Mouse (Mus musculus) left cerebral cortex, postnatal 4 days (tissue): ENCODE measurements around the gene Gabbr2. TPM values are rescaled to one million over a fixed set of nuclear protein-coding genes. Genes with fewer than 3 reads are reported as not detected.

Experiments
- DNase-seq: peaks from one replicate; pipeline ENCODE4 v3.0.0-alpha.2; 2022
- intact Hi-C: fragments of 180-260 bp; cut with DNase I; formaldehyde crosslinking; loops from one replicate; pipeline ENCODE4 v1.15.1; 2025
- total RNA-seq, 2 experiments: library from RNA; stranded (reverse); gene quantifications; 2 replicates each; pipeline ENCODE4 v1.2.3; 2021

The Gabbr2 gene
- total RNA-seq, 2 experiments from 2014 or later, result 134 to 144 TPM

DNA sequence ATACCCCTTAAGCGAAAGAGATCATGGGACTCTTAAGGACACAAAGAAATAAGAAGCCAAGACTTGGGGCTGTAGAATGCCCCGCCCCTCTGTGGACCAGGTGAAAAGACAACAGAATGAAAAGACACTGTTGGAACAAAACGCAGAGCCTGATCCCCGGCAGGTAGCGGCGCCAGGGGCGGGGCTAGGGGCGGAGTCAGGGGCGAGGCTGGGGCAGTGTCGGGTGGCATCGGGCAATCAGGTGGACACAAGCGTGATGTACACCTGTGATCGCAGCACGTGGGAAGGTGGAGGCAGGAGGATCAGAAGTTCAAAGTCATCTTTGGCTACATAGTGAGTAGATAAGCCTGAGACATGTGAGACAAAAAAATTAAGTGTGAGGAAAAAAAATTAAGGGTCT is 217.0 kb downstream of the Gabbr2 start:
- intact Hi-C loops, result no loop called here
- no peak for DNase-seq

DNA sequence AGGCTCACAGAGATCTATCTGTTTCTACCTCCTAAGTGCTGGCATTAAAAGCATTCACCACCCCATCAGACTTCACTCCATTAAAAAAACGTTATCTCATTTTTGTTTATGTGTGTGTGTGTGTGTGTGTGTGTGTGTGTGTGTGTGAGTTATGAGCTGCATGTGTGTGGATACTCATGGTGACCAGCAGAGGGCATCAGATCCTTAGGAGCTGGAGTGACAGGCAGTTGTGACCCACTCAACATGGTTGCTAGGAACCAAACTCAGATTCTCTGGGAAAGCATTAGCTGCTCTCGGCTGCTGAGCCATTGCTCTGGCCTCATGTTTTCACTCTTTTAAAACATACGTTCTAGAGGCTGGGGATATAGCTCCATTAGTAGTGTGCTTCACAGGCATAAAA is 218.4 kb downstream of the Gabbr2 start:
- DNase-seq, result no peak
- intact Hi-C loops, result no loop called here

DNA sequence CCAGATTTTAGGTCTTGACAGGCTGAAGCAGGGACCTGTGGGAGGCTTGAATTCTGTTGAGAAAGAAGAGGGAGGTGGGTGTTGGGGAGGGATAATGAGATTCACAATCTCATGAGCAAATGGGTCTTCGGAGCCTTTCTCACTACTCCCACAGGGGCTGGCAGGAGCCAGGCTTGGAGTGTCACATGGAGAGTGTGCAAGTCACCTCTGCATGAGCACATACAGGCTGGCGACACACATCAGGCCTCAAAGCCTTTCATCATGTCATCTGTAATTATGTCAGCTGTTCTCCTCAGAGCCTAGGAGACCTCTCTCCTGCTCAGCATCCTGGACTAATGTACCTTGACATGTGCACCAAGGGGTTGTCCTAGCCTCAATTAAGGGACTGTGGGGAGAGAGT is 219.1 kb downstream of the Gabbr2 start:
- no peak for DNase-seq
- intact Hi-C loops, result no loop called here

DNA sequence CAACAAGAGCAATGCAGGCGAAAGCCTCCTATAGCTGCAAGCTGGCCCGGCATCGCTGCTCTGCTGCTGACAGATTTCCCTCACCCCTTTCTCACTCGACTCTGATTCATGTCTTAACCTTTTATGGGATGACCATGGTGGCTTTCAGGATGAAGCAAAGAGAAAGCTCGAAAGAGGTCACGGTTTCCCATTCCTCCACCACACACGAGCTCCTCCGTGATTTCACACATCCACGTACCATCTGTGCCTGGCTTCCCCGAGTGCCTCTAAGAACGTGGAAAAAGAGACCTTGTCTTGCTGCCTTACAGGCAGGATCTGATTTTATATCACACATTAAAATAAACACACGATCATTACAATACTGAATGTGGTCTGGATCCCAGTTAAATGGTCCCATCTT is 220.6 kb downstream of the Gabbr2 start:
- no peak for DNase-seq
- intact Hi-C loops, result no loop called here

DNA sequence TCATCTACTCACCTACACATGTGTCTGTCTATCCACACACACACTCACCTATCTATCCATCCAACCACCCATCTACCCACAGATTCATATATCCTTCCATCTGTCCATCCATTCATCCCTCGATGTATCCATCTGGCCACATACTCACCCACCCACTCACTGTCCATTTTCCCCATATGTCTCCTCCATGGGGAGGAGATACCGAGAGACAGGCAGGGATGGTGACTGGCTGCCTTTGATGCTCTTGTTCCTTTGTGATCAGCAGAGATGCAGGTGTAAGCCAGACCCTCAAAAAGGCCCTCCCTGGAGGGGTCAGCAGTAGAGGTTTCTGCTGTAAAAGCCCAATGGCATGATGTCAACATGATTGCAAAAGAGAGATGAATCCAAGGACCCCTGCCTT is 221.0 kb downstream of the Gabbr2 start:
- DNase-seq, result no peak
- intact Hi-C loops, result no loop called here

DNA sequence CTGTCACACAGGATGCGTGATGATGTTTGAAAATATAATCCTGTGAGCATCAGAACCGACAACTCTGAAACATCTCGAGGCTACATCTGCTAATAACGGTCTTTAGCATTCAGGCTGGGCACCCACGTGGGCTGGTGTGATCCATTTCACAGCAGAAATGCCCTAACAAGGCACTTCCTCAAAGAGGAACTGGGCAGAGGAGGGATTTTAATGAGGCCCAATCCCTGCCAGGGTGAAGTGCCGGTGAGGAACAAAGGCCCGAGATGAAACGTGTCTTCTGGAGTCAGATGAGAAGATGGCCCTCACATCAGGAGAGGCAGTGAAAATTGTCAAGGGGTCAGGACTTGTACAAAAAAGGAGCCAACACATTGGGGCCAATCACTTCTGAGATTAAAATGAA is 221.6 kb downstream of the Gabbr2 start:
- intact Hi-C loops, result no loop called here
- DNase-seq, result no peak

DNA sequence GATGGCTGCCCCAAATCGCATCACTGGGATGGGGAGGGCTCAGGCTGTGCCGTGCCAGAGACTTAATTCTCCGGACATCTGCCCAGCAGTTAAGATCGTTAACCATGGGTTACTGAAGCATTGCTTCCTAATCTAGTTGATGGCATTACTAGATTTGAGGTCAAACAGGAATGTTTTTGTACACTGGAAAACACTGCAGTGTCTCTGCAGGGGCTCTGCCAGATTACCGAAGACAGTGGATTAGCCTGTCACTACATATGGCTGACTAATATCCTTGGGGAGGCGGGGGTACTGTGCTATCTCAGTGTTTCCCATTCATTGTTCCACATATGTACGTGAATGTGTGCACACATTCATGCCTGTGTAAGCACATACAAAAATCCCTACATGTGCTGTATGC is 225.3 kb downstream of the Gabbr2 start:
- intact Hi-C loops, result no loop called here
- no peak for DNase-seq

DNA sequence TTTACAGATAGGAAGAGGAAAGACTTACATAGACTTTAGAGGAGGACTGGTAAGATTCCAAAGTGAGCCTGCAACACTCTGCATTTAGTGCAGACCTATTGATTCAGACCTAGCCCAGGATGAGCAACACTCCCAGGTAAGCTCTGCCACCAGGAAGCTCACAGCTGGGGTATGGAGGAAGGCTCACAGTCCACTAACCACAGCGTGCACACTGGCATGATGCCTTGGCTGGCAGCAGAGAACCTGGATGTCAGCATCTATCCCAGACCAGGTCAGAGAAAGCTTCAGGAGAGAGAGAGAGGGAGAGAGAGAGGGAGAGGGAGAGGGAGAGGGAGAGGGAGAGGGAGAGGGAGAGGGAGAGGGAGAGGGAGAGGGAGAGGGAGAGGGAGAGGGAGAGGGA is 231.8 kb downstream of the Gabbr2 start:
- no peak for DNase-seq

DNA sequence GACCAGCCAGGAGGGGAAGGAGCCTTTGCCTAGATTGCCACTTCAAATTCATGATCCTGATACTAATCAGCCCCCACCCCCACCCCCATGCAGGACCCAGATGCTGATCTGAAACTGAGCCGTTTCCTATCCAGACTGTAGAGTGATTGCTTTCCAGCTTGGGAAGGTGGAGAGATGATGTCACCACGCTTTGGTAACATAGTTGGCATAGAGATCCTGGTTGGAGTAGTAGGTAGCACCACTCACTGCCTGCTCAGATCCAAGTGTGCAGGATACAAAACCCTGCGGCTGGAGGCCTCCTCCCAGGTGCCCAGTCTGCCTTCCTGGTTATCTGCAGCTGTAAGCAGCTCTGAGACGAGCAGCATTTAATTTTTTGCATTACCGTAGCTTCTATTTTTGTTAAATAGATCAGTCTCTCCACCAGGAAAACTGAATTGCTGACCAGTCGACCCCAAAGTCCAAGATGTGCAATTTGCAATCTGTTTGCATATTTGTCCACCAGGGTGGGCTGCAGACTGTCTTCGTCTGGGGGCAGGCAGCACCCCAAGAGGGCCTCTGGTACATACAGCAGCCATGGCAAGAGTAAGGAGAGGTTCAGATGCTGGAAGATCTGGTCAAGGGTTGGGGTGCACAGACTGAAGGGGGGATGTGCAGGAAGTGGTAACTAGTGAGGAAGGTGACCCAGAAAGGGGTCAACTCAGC is 233.2 kb downstream of the Gabbr2 start:
- DNase-seq, result no peak
- intact Hi-C loops, result no loop called here

More for the DNA sequence above, 231.8 kb downstream of the Gabbr2 start:
- intact Hi-C loops, result no loop called here

DNA sequence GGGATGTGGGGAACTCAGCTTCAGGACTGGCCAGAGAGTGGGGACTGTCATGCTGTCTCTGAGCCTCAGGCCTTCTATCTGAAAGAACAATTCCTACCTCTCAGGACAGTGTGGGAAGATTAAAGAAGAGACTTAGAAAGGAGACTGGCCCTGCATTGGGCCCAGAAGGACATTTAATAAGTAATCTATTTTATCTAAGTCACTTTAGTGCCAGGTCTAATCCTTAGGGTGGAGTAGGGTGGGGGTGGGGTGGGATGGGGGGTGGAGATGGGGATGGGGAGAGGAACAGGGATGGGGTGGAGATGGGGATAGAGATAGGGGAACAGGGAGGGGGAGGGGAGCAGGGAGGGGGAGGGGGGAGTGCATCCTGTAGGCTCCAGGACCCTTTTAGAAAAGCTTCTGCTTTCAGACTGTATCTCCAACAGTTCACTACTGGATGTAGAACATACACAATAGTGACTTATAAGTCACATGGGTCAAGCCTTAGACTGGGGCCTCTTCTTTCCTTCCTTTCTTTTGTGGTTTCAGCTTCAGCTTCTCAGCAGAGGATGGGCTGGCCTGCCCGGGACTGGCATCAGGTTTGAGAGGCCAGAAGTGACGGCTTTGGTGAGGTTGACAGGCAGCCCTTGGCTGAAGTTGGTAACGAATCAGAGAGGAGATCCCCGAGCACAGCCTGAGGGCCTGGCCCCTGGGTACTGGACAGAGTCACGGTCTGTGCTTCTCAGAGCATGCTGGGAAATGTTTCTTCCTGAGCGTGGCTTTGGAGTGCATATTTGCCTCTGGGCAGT is 237.1 kb downstream of the Gabbr2 start:
- no peak for DNase-seq
- intact Hi-C loops, result no loop called here

DNA sequence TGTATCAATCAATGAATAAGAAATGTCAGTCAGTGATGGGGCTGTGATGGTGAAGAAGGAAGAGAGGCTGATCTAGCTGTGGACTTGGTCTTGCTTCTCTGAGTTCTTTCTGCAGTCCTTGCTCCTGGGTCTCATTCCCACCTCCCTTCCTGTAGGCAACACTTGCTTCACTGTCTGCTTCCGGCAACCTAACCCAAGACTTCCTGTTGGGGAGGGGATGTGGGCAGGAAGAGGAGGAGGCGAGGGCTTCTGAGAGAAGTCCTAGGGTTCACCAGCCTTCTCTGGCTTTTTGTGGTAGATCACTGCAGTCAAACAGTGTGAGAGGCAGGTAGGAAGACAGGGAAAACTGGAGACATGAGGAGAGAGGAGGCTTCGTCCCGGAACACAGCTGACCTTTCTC is 239.4 kb downstream of the Gabbr2 start:
- DNase-seq, result no peak
- intact Hi-C loops, result no loop called here

DNA sequence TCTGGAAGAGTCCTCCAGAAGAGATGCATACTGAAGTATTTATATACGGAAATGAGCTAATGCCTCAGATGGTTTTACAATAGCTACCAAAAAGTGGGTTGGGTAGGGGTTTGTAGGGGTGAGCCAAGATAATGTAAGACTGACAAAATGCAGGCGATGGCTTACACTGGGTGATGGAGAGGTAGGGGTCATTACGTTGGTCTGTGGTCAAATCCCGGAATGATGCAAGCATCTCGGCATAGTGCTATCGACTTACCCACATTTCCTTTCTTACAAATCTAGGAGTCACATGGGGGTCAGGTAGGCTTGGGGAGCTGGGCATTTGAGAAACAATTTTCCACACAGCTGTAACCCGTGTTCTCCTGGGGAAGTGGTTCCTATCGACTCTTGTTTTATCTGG is 242.7 kb downstream of the Gabbr2 start:
- no peak for DNase-seq
- intact Hi-C loops, result no loop called here

DNA sequence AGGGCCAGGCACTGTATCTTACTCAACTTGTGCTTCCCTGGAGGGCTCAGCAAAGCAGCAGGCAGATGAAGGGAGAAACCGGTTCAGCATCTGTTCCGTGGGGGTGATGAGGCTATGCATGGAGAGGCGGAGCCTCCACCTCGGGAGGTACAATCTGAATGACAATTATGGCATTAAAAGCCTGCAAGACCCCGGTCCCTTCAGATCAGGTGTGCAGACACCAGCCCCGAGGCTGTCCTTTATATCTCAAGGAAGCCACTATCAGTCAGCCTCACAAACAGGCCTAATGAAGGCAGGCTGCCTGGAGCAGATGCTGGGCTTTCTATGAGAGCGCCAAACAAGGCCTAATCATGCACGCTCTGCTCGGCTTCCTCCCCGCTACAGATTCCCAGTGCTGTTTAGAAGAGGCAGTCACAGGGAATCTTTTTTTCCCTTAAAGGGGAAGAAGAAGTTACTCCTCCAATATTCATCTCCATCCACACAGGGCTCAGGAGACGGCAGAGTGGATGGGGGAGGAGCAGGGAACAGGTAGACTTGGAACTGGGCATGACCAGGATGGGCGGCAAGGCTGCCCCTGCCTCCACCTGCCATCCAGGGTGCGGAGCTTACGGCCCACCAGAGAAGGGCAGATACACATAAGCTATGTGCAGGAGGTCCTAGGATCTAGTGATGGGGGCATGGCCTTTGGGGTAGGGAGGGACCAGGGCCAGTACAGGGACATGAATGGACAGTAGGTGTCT is 244.5 kb downstream of the Gabbr2 start:
- no peak for DNase-seq

DNA sequence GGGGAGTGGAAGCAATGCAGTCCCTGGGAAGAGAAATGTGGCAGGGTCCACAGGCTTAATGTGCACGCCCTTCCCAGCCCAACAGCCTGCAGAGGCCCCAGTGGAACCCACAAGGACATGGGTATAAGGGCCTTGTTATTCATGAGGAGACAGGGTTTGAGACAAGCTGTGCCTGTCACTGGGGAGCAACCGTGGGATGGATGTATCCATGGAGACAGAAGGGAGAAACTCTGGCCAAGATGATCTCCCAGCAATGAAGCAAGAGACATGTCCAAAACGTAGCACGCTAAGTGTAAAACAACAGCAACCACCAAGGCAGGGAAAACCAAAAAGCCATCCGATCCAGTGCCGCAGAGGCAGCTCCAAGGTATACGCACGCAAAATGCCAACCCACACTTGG is 246.1 kb downstream of the Gabbr2 start:
- no peak for DNase-seq
- intact Hi-C loops, result no loop called here

More for the DNA sequence above, 244.5 kb downstream of the Gabbr2 start:
- intact Hi-C loops, result no loop called here

DNA sequence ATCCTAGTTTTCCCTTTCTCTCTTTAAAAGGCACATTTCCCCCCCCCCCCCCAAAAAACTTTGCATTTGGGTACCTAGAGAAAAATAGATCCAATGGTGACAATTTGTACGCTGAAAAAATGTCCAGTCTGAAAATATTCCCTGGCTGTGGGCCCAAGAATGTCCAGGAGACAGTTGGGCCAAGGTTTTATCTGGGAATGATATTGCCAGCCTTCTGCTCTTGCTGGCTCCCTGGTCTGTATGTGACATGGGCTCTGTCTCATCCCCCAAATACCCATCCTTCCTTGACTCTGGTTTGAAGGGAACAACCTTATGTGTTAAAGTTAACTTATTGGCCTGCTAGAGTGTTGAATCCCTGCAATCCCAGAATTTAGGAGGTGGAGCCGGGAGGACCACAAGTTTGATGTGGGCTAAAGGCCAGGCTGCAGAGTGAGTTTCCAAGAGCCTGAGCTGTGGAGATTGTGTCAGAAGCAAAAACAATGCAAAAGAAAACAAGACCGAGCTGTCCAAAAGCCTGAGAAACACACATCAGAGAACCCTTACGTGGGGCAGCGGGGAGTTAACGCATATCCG is 247.0 kb downstream of the Gabbr2 start:
- DNase-seq, result no peak
- intact Hi-C loops, result no loop called here

DNA sequence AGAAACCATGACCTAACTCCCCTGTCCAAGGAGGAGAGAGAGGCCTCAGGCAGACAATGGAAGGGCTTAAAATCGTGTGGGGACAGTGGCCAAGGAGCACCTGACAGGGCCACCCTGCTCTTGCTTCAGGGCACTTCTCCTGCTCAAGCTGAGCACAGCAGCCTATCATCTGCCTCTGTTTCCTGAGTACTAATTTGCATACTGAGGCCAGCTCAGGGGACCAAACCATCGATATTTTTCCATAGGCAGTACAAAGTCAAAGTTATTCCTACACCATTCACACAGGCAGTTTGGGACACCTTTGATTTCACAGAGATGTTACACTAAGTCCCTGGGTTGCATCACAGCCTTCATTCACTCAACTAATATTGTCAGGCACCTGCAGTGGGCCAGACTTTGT is 249.1 kb downstream of the Gabbr2 start:
- intact Hi-C loops, result no loop called here

DNA sequence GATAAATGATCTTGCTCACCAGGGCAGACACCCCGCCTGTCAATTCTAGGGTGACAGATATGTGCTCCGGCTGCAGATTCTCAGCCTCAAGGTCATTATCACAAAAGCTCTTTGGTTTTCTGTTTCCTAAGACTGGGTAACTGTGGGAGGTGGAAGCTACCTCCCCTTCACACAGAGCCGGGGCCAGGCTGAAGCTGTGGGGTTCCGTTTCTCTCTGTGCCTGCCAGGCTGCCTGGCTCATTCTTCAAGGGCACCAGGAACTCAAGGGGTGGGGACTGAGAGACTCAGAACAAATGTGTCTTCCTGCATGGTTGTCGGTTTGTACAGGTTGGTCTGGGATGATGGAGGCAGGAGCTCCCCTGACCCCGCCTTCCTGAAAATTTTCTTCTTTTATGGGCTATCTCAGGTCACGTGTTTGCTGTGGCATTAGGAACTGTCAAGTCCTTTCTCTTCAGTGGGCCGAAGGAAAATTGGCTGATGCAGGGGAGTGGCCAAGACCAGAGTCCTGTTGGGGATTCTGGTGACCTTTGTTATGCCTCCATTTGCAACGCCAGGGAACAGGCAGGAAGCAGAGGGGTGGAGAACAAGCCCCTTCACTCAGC is 254.7 kb downstream of the Gabbr2 start:
- intact Hi-C loops, result no loop called here

More for the DNA sequence above, 249.1 kb downstream of the Gabbr2 start:
- DNase-seq, result no peak

DNA sequence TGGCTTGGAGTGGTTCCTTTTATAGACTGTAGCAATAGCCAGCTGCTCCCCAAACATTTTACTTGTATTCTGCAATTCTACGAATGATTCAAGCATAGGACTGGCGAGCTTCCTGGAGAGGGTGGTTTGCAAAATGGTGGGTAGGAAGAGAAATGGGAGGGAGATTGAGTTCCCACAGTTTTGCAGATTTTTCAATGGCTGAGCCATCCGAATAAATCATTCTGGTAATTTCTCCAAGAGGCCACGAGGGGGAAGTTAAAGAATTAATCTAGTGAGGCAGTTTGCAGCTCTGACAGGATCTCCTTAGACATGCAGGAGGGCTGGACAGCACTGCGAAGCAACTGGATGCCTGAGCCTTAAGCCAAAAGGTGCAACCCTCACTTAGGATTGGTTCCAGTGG is 256.8 kb downstream of the Gabbr2 start:
- no peak for DNase-seq
- intact Hi-C loops, result no loop called here

More for the DNA sequence above, 254.7 kb downstream of the Gabbr2 start:
- no peak for DNase-seq

DNA sequence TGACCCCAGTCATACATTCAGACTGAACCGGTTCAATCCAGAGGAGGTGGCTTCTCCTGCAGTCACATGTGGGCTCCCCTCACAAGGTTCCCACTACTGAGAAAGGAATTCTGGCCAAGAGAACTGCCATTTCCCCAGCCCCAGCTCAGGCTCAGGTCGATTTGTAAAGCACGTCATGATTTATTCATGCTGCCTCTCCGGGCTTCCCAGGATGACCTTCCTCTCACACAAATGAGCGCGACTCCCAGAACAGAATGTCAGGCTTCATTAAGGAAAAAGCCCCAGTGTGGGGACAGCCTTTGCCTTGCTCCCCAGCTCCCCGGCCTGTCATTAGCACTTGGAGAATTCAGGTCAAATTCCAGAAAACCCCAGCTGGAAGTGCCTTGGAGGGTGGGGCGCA is 260.1 kb downstream of the Gabbr2 start:
- DNase-seq, result no peak
- intact Hi-C loops, result no loop called here

DNA sequence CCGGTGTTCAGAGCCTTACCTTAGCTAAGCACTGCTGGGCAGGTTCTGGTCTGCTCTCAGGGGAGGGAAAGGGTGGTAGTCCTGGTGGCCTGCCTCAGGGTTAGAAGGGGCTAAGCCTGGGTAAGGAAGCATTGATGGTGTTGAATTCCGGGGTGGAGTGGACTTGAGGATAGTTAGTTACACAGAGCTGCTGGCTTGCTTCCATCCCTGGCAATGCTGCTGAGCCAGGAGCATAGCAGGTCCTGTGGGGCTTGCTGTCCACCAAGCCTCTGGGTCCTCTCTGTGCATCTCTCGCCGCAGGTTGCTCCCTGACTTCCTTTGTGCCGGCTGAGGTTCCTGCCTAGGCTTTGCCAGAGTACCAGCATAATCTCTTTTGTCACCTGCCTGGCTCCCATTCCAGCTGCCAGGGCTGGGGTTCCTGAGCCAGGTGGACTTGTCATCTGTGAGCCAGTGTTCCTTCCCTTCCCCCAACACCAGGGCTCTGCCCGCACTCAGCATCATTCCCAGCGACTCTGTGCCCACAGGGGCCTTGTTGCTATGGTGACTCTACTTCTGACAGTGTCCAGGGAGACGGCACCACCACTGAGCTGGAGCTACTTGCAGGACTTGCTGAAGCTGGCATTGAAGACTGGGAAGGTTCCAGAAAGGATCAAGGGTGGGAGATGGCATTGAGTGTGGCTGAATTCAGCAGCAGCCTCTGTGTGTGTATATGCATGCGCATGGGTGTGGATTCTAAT is 262.2 kb downstream of the Gabbr2 start:
- DNase-seq, result peak; percentile 57
- intact Hi-C loops, result no loop called here
